Mouse (Mus musculus) spleen, adult 18-20 months (tissue): ENCODE measurements around the gene Gm16442.
"Not testable (repeated sequence)": the region's sequence is repeated elsewhere in the genome, so short reads cannot be mapped to it uniquely, and the experiment has no call there.

Source experiments
- DNase-seq, 2 experiments: peaks; one replicate each; pipeline ENCODE4 v3.0.0; 2022; ENCODE audit warnings: mixed read lengths in 2 of 2

Gm16442 gene

GRCm38 (mm10) chr7:20122479-20122878, at the start of gene Gm16442:
Gene Gm16442, minus strand, starts transcription at chr7:20122579.
- not testable (repeated sequence) for DNase-seq

GRCm38 (mm10) chr7:20168277-20168676, 45.9 kb upstream of the Gm16442 start, which contains the start of gene Vmn1r94:
Gene Vmn1r94, minus strand, starts transcription at chr7:20168377.
- not testable (repeated sequence) for DNase-seq

GRCm38 (mm10) chr7:20138988-20139387, 16.6 kb upstream of the Gm16442 start, which contains the start of gene Vmn1r93:
Gene Vmn1r93, minus strand, starts transcription at chr7:20139088.
- not testable (repeated sequence) for DNase-seq

- DNase-seq, result not testable (repeated sequence)
These were observed 23.0 kb downstream of the Gm16442 start, which contains the start of gene Vmn1r91 for GRCm38 (mm10) chr7:20099380-20099779. Gene Vmn1r91, plus strand, starts transcription at chr7:20099680.

- not testable (repeated sequence) for DNase-seq
These were observed 44.3 kb downstream of the Gm16442 start for GRCm38 (mm10) chr7:20078118-20078517.
